Mouse (Mus musculus): Measurements from ENCODE around the gene Urb2.

DNA sequence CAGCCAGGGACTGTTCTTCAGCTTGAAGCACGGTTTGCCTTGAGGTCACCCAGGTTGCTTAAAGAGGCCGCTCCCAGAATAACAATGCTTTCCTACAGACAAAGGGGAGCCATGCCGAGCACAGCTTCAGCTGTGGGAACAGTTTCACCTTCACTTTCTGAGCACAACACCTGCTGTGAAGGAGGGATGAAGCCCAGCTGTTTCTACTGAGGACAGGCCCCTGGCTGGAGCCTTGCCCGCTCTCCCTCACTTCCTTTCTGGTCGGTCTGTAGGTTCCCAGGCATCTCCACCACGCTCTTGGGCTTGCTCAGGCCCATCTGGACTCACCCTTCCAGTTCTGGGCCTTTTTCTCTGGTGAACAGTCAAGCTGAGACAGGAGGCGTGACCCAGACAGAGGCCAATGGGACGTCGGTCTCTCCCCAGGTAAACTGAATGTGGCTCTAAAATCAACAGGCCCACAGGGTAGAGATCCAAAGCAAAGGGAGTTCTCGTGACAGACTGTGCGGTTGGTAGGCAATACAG lies 66.8 kb downstream of the Urb2 start:
- TF ChIP-seq CTCF (conservative IDR thresholded peaks at IDR 0.05; ENCODE audit: insufficient read depth, insufficient read length, low read depth, low read length): no peak
- TF ChIP-seq POLR2A (IDR thresholded peaks at IDR 0.05; ENCODE audit: low read depth, low read length): no peak
